Mouse (Mus musculus) heart, embryonic 13.5 days (tissue): ENCODE measurements around the gene Gm42906. TPM values are rescaled to one million over a fixed set of nuclear protein-coding genes. Genes with fewer than 3 reads are reported as not detected.

ENCODE experiments used
- ATAC-seq: fragments of 200-750 bp; cut with Nextera tagmentation; 2 replicates; pipeline ENCODE4 v1.8.0; 2017; ENCODE audit warnings: moderate TSS enrichment; ENCODE audit not compliant: insufficient number of reproducible peaks, low FRiP score, low TSS enrichment; ENCODE audit errors: extremely low read depth
- H3K27ac ChIP-seq: fragments of 300-500 bp; sonication (generic); replicated peaks from 2 replicates; pipeline ENCODE4 v1.5.1; 2015; ENCODE audit warnings: moderate library complexity, mild to moderate bottlenecking, inconsistent platforms
- H3K27me3 ChIP-seq: fragments of 300-500 bp; sonication (generic); replicated peaks from 2 replicates; pipeline ENCODE4 v1.6.1; 2015; ENCODE audit warnings: mild to moderate bottlenecking, inconsistent platforms
- H3K36me3 ChIP-seq: fragments of 300-500 bp; sonication (generic); 2 replicates; pipeline ENCODE4 v1.6.1; 2015; ENCODE audit warnings: mild to moderate bottlenecking, inconsistent platforms
- H3K4me1 ChIP-seq: fragments of 300-500 bp; sonication (generic); 2 replicates; pipeline ENCODE4 v1.6.1; 2015; ENCODE audit warnings: inconsistent platforms
- H3K4me2 ChIP-seq: fragments of 300-500 bp; sonication (generic); 2 replicates; pipeline ENCODE4 v1.6.1; 2015; ENCODE audit warnings: inconsistent platforms, mild to moderate bottlenecking, moderate library complexity
- H3K4me3 ChIP-seq: fragments of 300-500 bp; sonication (generic); 2 replicates; pipeline ENCODE4 v1.5.1; 2015; ENCODE audit warnings: moderate library complexity, mild to moderate bottlenecking, inconsistent platforms
- H3K9ac ChIP-seq: fragments of 300-500 bp; sonication (generic); 2 replicates; pipeline ENCODE4 v1.6.1; 2015; ENCODE audit warnings: inconsistent platforms, mild to moderate bottlenecking, moderate library complexity
- H3K9me3 ChIP-seq: fragments of 300-500 bp; sonication (generic); 2 replicates; pipeline ENCODE4 v1.6.1; 2016; ENCODE audit warnings: inconsistent platforms
- WGBS: fragments of 180-500 bp; shearing (Covaris S2); methylation state at CpG from one replicate; pipeline ENCODE4 v1.1.7; 2015; ENCODE audit warnings: mixed read lengths; 5-methylcytosine and 5-hydroxymethylcytosine counted together
- polyA plus RNA-seq: library from polyadenylated mRNA; unstranded; fragments of >200 nt; fragmentation: Nextera tagmentation; extraction: Ambion mirVana; gene quantifications from 2 replicates; pipeline ENCODE4 v1.2.1, GENCODE M21; 2015

Gm42906 gene
- polyA plus RNA-seq, 1 experiment from 2014 or later, result not detected

- H3K27me3 ChIP-seq, result no peaks in the 10 kb centered on the region
- WGBS, result 53% methylated on average over 4 of the region's 4 CpGs
- no peaks in the 10 kb centered on the region for H3K36me3 ChIP-seq
- no peak for ATAC-seq
- H3K9me3 ChIP-seq, result no peaks in the 10 kb centered on the region
- no peak overlapping the region for H3K9ac ChIP-seq
- peaks cover 20% of the 10 kb centered on the region for H3K4me1 ChIP-seq
- H3K4me3 ChIP-seq, result no peak overlapping the region
- H3K27ac ChIP-seq, result no peak overlapping the region
- H3K4me2 ChIP-seq, result no peak overlapping the region
These were observed 324.7 kb downstream of the Gm42906 start for GRCm38 (mm10) chr5:151103284-151103683.

- Histone ChIP-seq H3K4me3 (no peak overlapping the region), H3K36me3 (no peaks in the 10 kb centered on the region), H3K4me1 (peaks cover 16% of the 10 kb centered on the region), H3K9me3 (no peaks in the 10 kb centered on the region), H3K27ac (no peak overlapping the region), H3K27me3 (no peaks in the 10 kb centered on the region), H3K4me2 (no peak overlapping the region), H3K9ac (no peak overlapping the region)
- ATAC-seq, result no peak
- WGBS, result 43% methylated on average over 2 of the region's 2 CpGs
These were observed 325.7 kb downstream of the Gm42906 start for GRCm38 (mm10) chr5:151102262-151102661.

DNA sequence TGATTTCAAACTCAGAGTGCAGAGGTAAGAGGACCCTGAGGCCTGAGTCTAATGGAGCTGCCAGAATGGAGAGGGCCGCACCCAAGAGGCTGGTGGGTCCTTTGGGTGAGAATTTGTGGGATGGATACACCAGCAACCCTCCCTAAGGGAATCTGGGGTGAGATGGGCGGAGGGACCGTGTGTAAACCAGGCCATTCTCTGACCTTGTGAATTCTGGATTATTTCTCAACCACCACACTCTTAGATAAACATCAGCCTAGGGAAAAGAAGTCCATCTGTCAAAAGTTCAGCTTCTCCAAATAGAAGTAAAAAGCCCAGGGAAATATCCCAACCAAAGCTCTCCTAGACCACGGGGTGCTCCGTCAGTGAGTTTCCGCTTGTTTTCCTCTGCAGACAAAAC is 332.0 kb downstream of the Gm42906 start:
- no peak overlapping the region for H3K4me3 ChIP-seq
- no peaks in the 10 kb centered on the region; the same call in 1 of the 2 replicates for H3K9me3 ChIP-seq
- H3K4me2 ChIP-seq, result no peak overlapping the region
- H3K9ac ChIP-seq, result no peak overlapping the region
- 0 out of 2 replicates have a peak, but pooled peaks cover 4% of the 10 kb centered on the region for H3K4me1 ChIP-seq
- H3K27me3 ChIP-seq, result no peaks in the 10 kb centered on the region
- H3K27ac ChIP-seq, result no peak overlapping the region
- no peak for ATAC-seq
- WGBS, result 83% methylated on average over 6 of the region's 6 CpGs
- H3K36me3 ChIP-seq, result peaks cover 7% of the 10 kb centered on the region; the same call in 1 of the 2 replicates

DNA sequence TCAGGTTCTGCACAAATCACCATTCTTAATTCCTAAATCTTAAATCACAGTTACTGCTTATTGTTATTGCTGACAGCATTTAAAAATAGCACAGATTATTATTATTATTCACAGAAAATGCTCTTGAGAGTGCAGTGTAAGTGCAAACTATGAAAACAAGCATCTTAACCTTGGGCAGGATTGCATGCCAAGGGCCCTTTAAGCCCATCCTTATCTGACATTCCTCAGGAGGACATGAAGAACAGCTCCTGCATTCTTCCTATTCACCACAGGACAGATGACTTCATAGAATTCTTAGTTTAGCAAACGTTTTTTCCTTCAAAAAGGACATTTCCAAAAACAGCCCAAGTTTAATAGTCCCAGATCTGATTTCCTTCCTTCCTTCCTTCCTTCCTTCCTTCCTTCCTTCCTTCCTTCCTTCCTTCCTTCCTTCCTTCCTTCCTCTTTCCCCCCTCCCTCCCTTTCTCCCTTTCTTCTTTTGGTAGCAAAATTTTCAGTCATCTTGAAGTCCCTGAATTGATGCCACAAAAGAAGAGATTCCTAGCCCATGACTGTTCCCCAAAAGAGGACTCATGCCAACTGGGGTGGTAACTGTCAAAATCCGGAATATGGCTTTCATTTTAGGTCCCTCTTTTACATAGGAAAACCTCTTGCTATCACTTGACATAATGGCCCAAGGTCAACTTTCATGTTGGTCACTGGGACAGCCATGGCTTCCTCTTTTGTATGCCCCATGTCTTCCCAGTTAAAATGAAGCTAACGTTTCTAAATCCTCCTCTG is 334.9 kb downstream of the Gm42906 start:
- ATAC-seq, result no peak
- WGBS, result 60% methylated on average over 3 of the region's 3 CpGs
- Histone ChIP-seq H3K4me3 (no peak overlapping the region), H3K4me2 (no peak overlapping the region), H3K4me1 (0 out of 2 replicates have a peak, but pooled peaks cover 4% of the 10 kb centered on the region), H3K27ac (no peak overlapping the region), H3K9ac (no peak overlapping the region), H3K27me3 (no peaks in the 10 kb centered on the region), H3K9me3 (no peaks in the 10 kb centered on the region; the same call in 1 of the 2 replicates), H3K36me3 (peaks cover 7% of the 10 kb centered on the region; the same call in 1 of the 2 replicates)

GRCm38 (mm10) chr5:151090996-151091395 is 337.0 kb downstream of the Gm42906 start:
- H3K4me1 ChIP-seq, result peaks cover 16% of the 10 kb centered on the region
- H3K4me3 ChIP-seq, result no peak overlapping the region
- H3K4me2 ChIP-seq, result no peak overlapping the region
- no peaks in the 10 kb centered on the region; the same call in 1 of the 2 replicates for H3K9me3 ChIP-seq
- H3K27ac ChIP-seq, result no peak overlapping the region
- WGBS, result 86% methylated on average over 6 of the region's 6 CpGs
- ATAC-seq, result no peak
- peaks cover 7% of the 10 kb centered on the region; the same call in 1 of the 2 replicates for H3K36me3 ChIP-seq
- H3K27me3 ChIP-seq, result no peaks in the 10 kb centered on the region
- no peak overlapping the region for H3K9ac ChIP-seq

- peaks cover 7% of the 10 kb centered on the region; the same call in 1 of the 2 replicates for H3K36me3 ChIP-seq
- no peak overlapping the region for H3K4me3 ChIP-seq
- no peak overlapping the region for H3K4me2 ChIP-seq
- no peak for ATAC-seq
- H3K4me1 ChIP-seq, result peaks cover 16% of the 10 kb centered on the region
- H3K27me3 ChIP-seq, result no peaks in the 10 kb centered on the region
- H3K27ac ChIP-seq, result no peak overlapping the region
- H3K9me3 ChIP-seq, result no peaks in the 10 kb centered on the region; the same call in 1 of the 2 replicates
- 64% methylated on average over 6 of the region's 6 CpGs for WGBS
- H3K9ac ChIP-seq, result no peak overlapping the region
These were observed 338.8 kb downstream of the Gm42906 start for GRCm38 (mm10) chr5:151089201-151089600.

GRCm38 (mm10) chr5:151086425-151087202 is 341.3 kb downstream of the Gm42906 start:
- Histone ChIP-seq H3K4me3 (no peak overlapping the region), H3K27me3 (no peaks in the 10 kb centered on the region), H3K36me3 (no peaks in the 10 kb centered on the region), H3K9ac (no peak overlapping the region), H3K9me3 (no peaks in the 10 kb centered on the region), H3K4me2 (no peak overlapping the region), H3K27ac (no peak overlapping the region), H3K4me1 (peaks cover 12% of the 10 kb centered on the region)
- ATAC-seq, result no peak
- WGBS, result 56% methylated on average over 9 of the region's 9 CpGs

DNA sequence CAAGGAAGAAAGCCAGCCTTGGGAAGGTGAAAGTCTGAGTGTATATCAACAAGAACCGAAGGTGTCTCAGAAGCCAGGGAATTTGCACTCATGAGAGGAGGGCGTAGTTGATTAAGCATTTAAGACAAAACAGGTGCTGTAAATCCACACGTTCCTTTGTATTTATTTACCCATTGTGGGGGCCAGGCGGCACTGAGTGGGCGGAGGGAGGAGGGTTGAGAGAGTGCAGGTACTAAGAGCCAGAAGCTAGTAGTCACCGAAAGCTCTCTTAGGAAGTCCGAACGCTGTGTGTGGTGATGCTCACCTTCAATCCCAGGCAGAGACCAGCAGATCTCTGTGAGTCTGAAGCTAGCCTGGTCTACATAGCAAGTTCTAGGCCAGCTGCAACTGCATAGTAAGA is 342.2 kb downstream of the Gm42906 start:
- no peaks in the 10 kb centered on the region for H3K36me3 ChIP-seq
- H3K4me3 ChIP-seq, result no peak overlapping the region
- WGBS, result 80% methylated on average over 8 of the region's 8 CpGs
- H3K9ac ChIP-seq, result no peak overlapping the region
- no peak for ATAC-seq
- H3K9me3 ChIP-seq, result no peaks in the 10 kb centered on the region
- no peaks in the 10 kb centered on the region for H3K27me3 ChIP-seq
- no peak overlapping the region for H3K27ac ChIP-seq
- H3K4me1 ChIP-seq, result peaks cover 12% of the 10 kb centered on the region
- H3K4me2 ChIP-seq, result no peak overlapping the region

DNA sequence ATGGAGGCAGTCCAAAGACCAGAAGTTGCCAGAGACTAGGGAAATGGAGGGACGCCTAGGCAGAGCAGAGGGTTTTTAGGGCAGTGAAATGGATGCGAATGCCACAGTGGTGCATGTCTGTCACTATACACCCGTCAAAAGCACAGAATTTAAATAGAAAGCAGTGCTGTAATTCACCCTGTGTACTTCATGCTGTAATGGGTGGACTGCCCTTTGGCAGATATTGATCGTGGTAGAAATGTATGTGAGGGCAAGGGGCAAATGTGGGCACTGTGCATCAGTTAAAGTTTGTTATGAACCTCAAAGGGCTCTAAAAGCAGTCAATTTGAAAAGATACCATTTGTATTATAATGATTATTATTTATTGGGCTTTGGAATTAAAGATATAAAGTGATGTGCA is 347.7 kb downstream of the Gm42906 start:
- WGBS, result 78% methylated on average over 4 of the region's 4 CpGs
- no peaks in the 10 kb centered on the region; the same call in 1 of the 2 replicates for H3K36me3 ChIP-seq
- no peaks in the 10 kb centered on the region for H3K27me3 ChIP-seq
- no peaks in the 10 kb centered on the region for H3K4me1 ChIP-seq
- H3K27ac ChIP-seq, result no peak overlapping the region
- no peak overlapping the region for H3K4me3 ChIP-seq
- H3K9me3 ChIP-seq, result peaks cover 1% of the 10 kb centered on the region
- no peak overlapping the region for H3K9ac ChIP-seq
- no peak overlapping the region for H3K4me2 ChIP-seq
- no peak for ATAC-seq

GRCm38 (mm10) chr5:151077953-151078352 is 350.0 kb downstream of the Gm42906 start:
- no peak for ATAC-seq
- Histone ChIP-seq H3K9me3 (peaks cover 4% of the 10 kb centered on the region), H3K27ac (no peak overlapping the region), H3K4me1 (peaks cover 12% of the 10 kb centered on the region), H3K4me3 (no peak overlapping the region), H3K4me2 (no peak overlapping the region), H3K9ac (no peak overlapping the region), H3K27me3 (no peaks in the 10 kb centered on the region), H3K36me3 (no peaks in the 10 kb centered on the region; the same call in 1 of the 2 replicates)
- WGBS, result 84% methylated on average over 2 of the region's 2 CpGs

- Histone ChIP-seq H3K27ac (no peak overlapping the region), H3K4me2 (no peak overlapping the region), H3K9ac (no peak overlapping the region), H3K4me3 (no peak overlapping the region), H3K27me3 (no peaks in the 10 kb centered on the region), H3K9me3 (peaks cover 4% of the 10 kb centered on the region), H3K4me1 (peaks cover 12% of the 10 kb centered on the region), H3K36me3 (no peaks in the 10 kb centered on the region; the same call in 1 of the 2 replicates)
- 54% methylated on average over 3 of the region's 3 CpGs for WGBS
- no peak for ATAC-seq
These were observed 351.0 kb downstream of the Gm42906 start for GRCm38 (mm10) chr5:151076917-151077316.
